Mouse (Mus musculus) myocyte (in vitro differentiated cells): ENCODE results near the gene Fat2. TPM values are rescaled to one million over a fixed set of nuclear protein-coding genes. Genes with fewer than 3 reads are reported as not detected.

Experiments used
- H3K27me3 ChIP-seq: one replicate; pipeline ENCODE4 v1.6.1; 2011; ENCODE audit not compliant: control insufficient read depth, insufficient read depth, insufficient read length
- H3K36me3 ChIP-seq: one replicate; pipeline ENCODE4 v1.6.1; 2011; ENCODE audit not compliant: control insufficient read depth, insufficient read depth
- H3K4me2 ChIP-seq: one replicate; pipeline ENCODE4 v1.6.1; 2011; ENCODE audit warnings: low read depth, control low read depth
- H3K4me3 ChIP-seq: one replicate; pipeline ENCODE4 v1.5.1; 2011; ENCODE audit warnings: mild to moderate bottlenecking, control low read depth, moderate library complexity
- H3K79me2 ChIP-seq: one replicate; pipeline ENCODE4 v1.6.1; 2011; ENCODE audit not compliant: control insufficient read depth, insufficient read depth
- H3ac ChIP-seq: one replicate; pipeline ENCODE4 v1.6.1; 2011; ENCODE audit not compliant: control insufficient read depth, insufficient read length
- CEBPB ChIP-seq: IDR thresholded peaks from 2 replicates; pipeline ENCODE4 v1.6.1; 2011; ENCODE audit warnings: mild to moderate bottlenecking, moderate library complexity; ENCODE audit not compliant: poor library complexity, insufficient read depth, severe bottlenecking
- E2F4 ChIP-seq: IDR thresholded peaks from one replicate; pipeline ENCODE4 v1.6.1; 2011; ENCODE audit warnings: mild to moderate bottlenecking, control low read depth, moderate library complexity; ENCODE audit not compliant: insufficient read depth
- MAX ChIP-seq: IDR thresholded peaks from one replicate; pipeline ENCODE4 v1.6.1; 2011; ENCODE audit warnings: low read depth, mild to moderate bottlenecking, control low read depth
- MYOD1 ChIP-seq, 3 experiments: IDR thresholded peaks; one replicate each; pipeline ENCODE4 v1.6.1; 2011; ENCODE audit warnings: control low read depth in 2 of 3, low read depth in 2 of 3, mild to moderate bottlenecking in 2 of 3, moderate library complexity in 1 of 3; ENCODE audit not compliant: insufficient read length in 2 of 3, control insufficient read depth in 1 of 3
- MYOG ChIP-seq, 3 experiments: IDR thresholded peaks; one replicate each; pipeline ENCODE4 v1.6.1; 2011; ENCODE audit warnings: control low read depth in 2 of 3, low read depth in 2 of 3, mild to moderate bottlenecking in 2 of 3; ENCODE audit not compliant: insufficient read length in 2 of 3, control insufficient read depth in 1 of 3, insufficient read depth in 1 of 3
- POLR2A ChIP-seq: IDR thresholded peaks from one replicate; pipeline ENCODE4 v1.6.1; 2011; ENCODE audit warnings: low read depth, mild to moderate bottlenecking, control low read depth, moderate library complexity; ENCODE audit not compliant: insufficient read length
- POLR2AphosphoS2 ChIP-seq: IDR thresholded peaks from one replicate; pipeline ENCODE4 v1.6.1; 2011; ENCODE audit warnings: low read depth, control low read depth; ENCODE audit not compliant: insufficient read length
- REST ChIP-seq: IDR thresholded peaks from one replicate; pipeline ENCODE4 v1.6.1; 2011; ENCODE audit warnings: mild to moderate bottlenecking, control low read depth, moderate library complexity; ENCODE audit not compliant: insufficient read depth, insufficient read length
- SRF ChIP-seq: IDR thresholded peaks from one replicate; pipeline ENCODE4 v1.6.1; 2011; ENCODE audit warnings: low read depth; ENCODE audit not compliant: control insufficient read depth, insufficient read length
- TCF12 ChIP-seq: IDR thresholded peaks from one replicate; pipeline ENCODE4 v1.6.1; 2011; ENCODE audit warnings: mild to moderate bottlenecking, control low read depth; ENCODE audit not compliant: poor library complexity, insufficient read depth, severe bottlenecking
- TCF3 ChIP-seq: IDR thresholded peaks from one replicate; pipeline ENCODE4 v1.6.1; 2011; ENCODE audit warnings: low read depth, control low read depth; ENCODE audit not compliant: insufficient read length
- USF1 ChIP-seq: IDR thresholded peaks from one replicate; pipeline ENCODE4 v1.6.1; 2011; ENCODE audit warnings: low read depth, mild to moderate bottlenecking, control low read depth, moderate library complexity
- polyA plus RNA-seq: library from polyadenylated mRNA; unstranded; fragments of >200 nt; fragmentation: generic; extraction: Trizol; gene quantifications from one replicate; pipeline ENCODE4 v1.2.1, GENCODE M21; 2012; ENCODE audit warnings: missing spikeins

Gene Fat2
- polyA plus RNA-seq, 1 experiment: 0.06 TPM

- H3K4me2 ChIP-seq: no peak overlapping the region
- no peaks in the 10 kb centered on the region for H3K79me2 ChIP-seq
- H3K4me3 ChIP-seq: no peak overlapping the region
- no peak for TF ChIP-seq POLR2A
- TF ChIP-seq TCF12: no peak
- no peak for TF ChIP-seq POLR2AphosphoS2
- TF ChIP-seq MYOD1 (IDR thresholded peaks at IDR 0.05; ENCODE audit: control insufficient read depth in 1 of 3, insufficient read length in 2 of 3, low read depth in 2 of 3): no peak
- TF ChIP-seq REST: no peak
- TF ChIP-seq E2F4: no peak
- no peak for TF ChIP-seq MAX
- TF ChIP-seq MYOG (IDR thresholded peaks at IDR 0.05; ENCODE audit: control insufficient read depth in 1 of 3, insufficient read depth in 1 of 3, insufficient read length in 2 of 3, low read depth in 2 of 3): no peak
- no peak for TF ChIP-seq SRF
- no peaks in the 10 kb centered on the region for H3K27me3 ChIP-seq
- no peaks in the 10 kb centered on the region for H3K36me3 ChIP-seq
- no peak overlapping the region for H3ac ChIP-seq
Measured at GRCm38 (mm10) chr11:55231034-55231433, 105.3 kb downstream of the Fat2 start.

DNA sequence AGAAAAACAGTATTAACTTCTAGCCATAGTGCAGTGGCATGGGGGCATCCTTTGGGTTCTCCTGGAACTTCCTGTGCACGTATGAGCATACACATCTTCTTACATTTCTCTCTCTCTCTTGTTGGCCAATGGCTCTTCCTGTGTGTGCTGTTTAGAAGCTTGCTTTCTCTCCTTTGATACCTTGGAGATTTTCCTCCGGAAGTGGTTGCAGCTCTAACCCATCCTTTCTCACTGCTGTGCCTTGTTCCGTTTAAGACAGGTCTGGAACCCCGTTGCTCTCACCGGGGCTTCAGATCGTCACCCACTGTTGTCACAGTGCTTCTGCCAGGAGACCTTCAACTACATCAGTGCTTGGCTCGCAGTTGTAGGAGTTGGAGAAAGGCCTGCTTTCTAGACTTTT is 115.1 kb downstream of the Fat2 start:
- Histone ChIP-seq H3K27me3 (no peaks in the 10 kb centered on the region), H3ac (no peak overlapping the region), H3K4me3 (no peak overlapping the region), H3K79me2 (no peaks in the 10 kb centered on the region), H3K36me3 (no peaks in the 10 kb centered on the region), H3K4me2 (no peak overlapping the region)
- no peak for TF ChIP-seq POLR2AphosphoS2
- no peak for TF ChIP-seq SRF
- TF ChIP-seq MYOD1 (IDR thresholded peaks at IDR 0.05; ENCODE audit: control insufficient read depth in 1 of 3, insufficient read length in 2 of 3, low read depth in 2 of 3): no peak
- TF ChIP-seq MYOG (IDR thresholded peaks at IDR 0.05; ENCODE audit: control insufficient read depth in 1 of 3, insufficient read depth in 1 of 3, insufficient read length in 2 of 3, low read depth in 2 of 3): no peak
- no peak for TF ChIP-seq POLR2A

DNA sequence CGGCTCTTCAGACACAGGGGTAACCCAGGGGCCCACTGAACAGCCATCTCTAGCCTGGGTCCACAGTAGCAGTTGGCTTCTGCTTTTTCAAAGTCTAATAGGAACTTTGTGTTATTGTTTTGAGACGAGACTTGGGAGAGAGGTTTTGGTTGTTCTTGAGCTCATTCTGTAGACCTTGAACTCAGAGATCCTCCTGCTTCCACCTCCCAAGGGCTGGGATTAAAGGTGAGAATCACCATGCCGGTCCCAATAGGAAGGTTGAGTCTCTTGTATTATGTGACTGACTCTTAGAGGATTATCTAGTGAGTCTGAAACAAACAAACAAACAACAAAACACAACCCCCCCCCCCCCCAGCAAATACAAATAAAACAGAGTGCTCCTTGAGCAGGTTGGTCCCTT is 117.9 kb downstream of the Fat2 start:
- Histone ChIP-seq H3K4me2 (no peak overlapping the region), H3K4me3 (no peak overlapping the region), H3K36me3 (no peaks in the 10 kb centered on the region), H3K79me2 (no peaks in the 10 kb centered on the region), H3K27me3 (no peaks in the 10 kb centered on the region), H3ac (no peak overlapping the region)
- TF ChIP-seq USF1 (no peak), POLR2AphosphoS2 (no peak), SRF (no peak), MAX (no peak), POLR2A (no peak), TCF12 (no peak), TCF3 (no peak), MYOG (IDR thresholded peaks at IDR 0.05; ENCODE audit: control insufficient read depth in 1 of 3, insufficient read depth in 1 of 3, insufficient read length in 2 of 3, low read depth in 2 of 3) (no peak), REST (no peak)

GRCm38 (mm10) chr11:55217880-55218279 is 118.5 kb downstream of the Fat2 start:
- TF ChIP-seq TCF12 (no peak), MYOG (IDR thresholded peaks at IDR 0.05; ENCODE audit: control insufficient read depth in 1 of 3, insufficient read depth in 1 of 3, insufficient read length in 2 of 3, low read depth in 2 of 3) (peak in 1 of 3 experiments; percentile 2)
- Histone ChIP-seq H3K79me2 (no peaks in the 10 kb centered on the region), H3K27me3 (no peaks in the 10 kb centered on the region), H3K36me3 (no peaks in the 10 kb centered on the region), H3ac (no peak overlapping the region), H3K4me3 (no peak overlapping the region), H3K4me2 (no peak overlapping the region)

GRCm38 (mm10) chr11:55217418-55217817 is 118.9 kb downstream of the Fat2 start:
- H3K4me3 ChIP-seq: no peak overlapping the region
- H3K27me3 ChIP-seq: no peaks in the 10 kb centered on the region
- H3K36me3 ChIP-seq: no peaks in the 10 kb centered on the region
- H3K79me2 ChIP-seq: no peaks in the 10 kb centered on the region
- no peak overlapping the region for H3ac ChIP-seq
- no peak for TF ChIP-seq SRF
- no peak for TF ChIP-seq POLR2AphosphoS2
- no peak for TF ChIP-seq E2F4
- no peak for TF ChIP-seq MAX
- TF ChIP-seq REST: no peak
- no peak for TF ChIP-seq MYOD1 (IDR thresholded peaks at IDR 0.05; ENCODE audit: control insufficient read depth in 1 of 3, insufficient read length in 2 of 3, low read depth in 2 of 3)
- TF ChIP-seq USF1: no peak
- no peak for TF ChIP-seq POLR2A
- no peak for TF ChIP-seq CEBPB
- TF ChIP-seq TCF3: no peak
- TF ChIP-seq TCF12: no peak
- no peak for TF ChIP-seq MYOG (IDR thresholded peaks at IDR 0.05; ENCODE audit: control insufficient read depth in 1 of 3, insufficient read depth in 1 of 3, insufficient read length in 2 of 3, low read depth in 2 of 3)
- H3K4me2 ChIP-seq: no peak overlapping the region
